Mouse (Mus musculus) kidney, adult 8-10 months (tissue): ENCODE measurements around the gene Acad12.
A peak's percentile ranks its signal among the peaks of the same experiment; 100 is the strongest.
"Not testable (repeated sequence)": the region's sequence is repeated elsewhere in the genome, so short reads cannot be mapped to it uniquely, and the experiment has no call there.

Experiments used
- DNase-seq, 2 experiments: peaks; one replicate each; pipeline ENCODE4 v3.0.0; 2022

Gene Acad12

GRCm38 (mm10) chr5:121618592-121619513, at the start of gene Acad12:
TSS of gene Acad12 (minus strand) at chr5:121618938.
- peak; percentile 80 to 85 for DNase-seq

- DNase-seq: no peak
Observed at GRCm38 (mm10) chr5:121668411-121668810, 49.7 kb upstream of the Acad12 start.

GRCm38 (mm10) chr5:121667067-121667466, 48.3 kb upstream of the Acad12 start:
- peak; percentile 48 to 64 for DNase-seq

GRCm38 (mm10) chr5:121664971-121665370, 46.2 kb upstream of the Acad12 start:
- DNase-seq: no peak

- DNase-seq: peak in 1 of 2 experiments; percentile 31
Observed at GRCm38 (mm10) chr5:121664078-121664477, 45.3 kb upstream of the Acad12 start.

- DNase-seq: no peak
Observed at GRCm38 (mm10) chr5:121663456-121663855, 44.7 kb upstream of the Acad12 start.

GRCm38 (mm10) chr5:121661494-121661893, 42.8 kb upstream of the Acad12 start:
- no peak for DNase-seq

- DNase-seq: peak in 1 of 2 experiments; percentile 29
Observed at GRCm38 (mm10) chr5:121660897-121661254, 42.1 kb upstream of the Acad12 start.

GRCm38 (mm10) chr5:121660059-121660896, 41.5 kb upstream of the Acad12 start, which contains the start of the genes Acad10 and Brap:
TSS of gene Acad10 (minus strand) at chr5:121660514.
TSS of gene Brap (plus strand) at chr5:121660563.
- DNase-seq: peak; percentile 94

GRCm38 (mm10) chr5:121657656-121658055, 38.9 kb upstream of the Acad12 start:
- peak in 1 of 2 experiments; percentile 34 for DNase-seq

GRCm38 (mm10) chr5:121656866-121657265, 38.1 kb upstream of the Acad12 start:
- peak in 1 of 2 experiments; percentile 50 for DNase-seq

GRCm38 (mm10) chr5:121654526-121654925, 35.8 kb upstream of the Acad12 start:
- DNase-seq: peak in 1 of 2 experiments; percentile 29

GRCm38 (mm10) chr5:121649134-121649533, 30.4 kb upstream of the Acad12 start:
- no peak for DNase-seq

- DNase-seq: no peak
Observed at GRCm38 (mm10) chr5:121639601-121640000, 20.9 kb upstream of the Acad12 start.

GRCm38 (mm10) chr5:121637296-121637695, 18.6 kb upstream of the Acad12 start:
- DNase-seq: no peak

GRCm38 (mm10) chr5:121634668-121635067, 15.9 kb upstream of the Acad12 start:
- DNase-seq: no peak

GRCm38 (mm10) chr5:121632804-121633203, 14.1 kb upstream of the Acad12 start:
- no peak for DNase-seq

GRCm38 (mm10) chr5:121631106-121631647, 12.4 kb upstream of the Acad12 start:
- DNase-seq: peak in 1 of 2 experiments; percentile 26

GRCm38 (mm10) chr5:121627871-121628270, 9.1 kb upstream of the Acad12 start:
- peak; percentile 46 to 83 for DNase-seq

- no peak for DNase-seq
Observed at GRCm38 (mm10) chr5:121623241-121623640, 4.5 kb upstream of the Acad12 start.

GRCm38 (mm10) chr5:121621102-121621501, 2.4 kb upstream of the Acad12 start:
- DNase-seq: no peak

- not testable (repeated sequence) for DNase-seq
Observed at GRCm38 (mm10) chr5:121614921-121615320, 3.8 kb downstream of the Acad12 start.

GRCm38 (mm10) chr5:121612036-121612435, 6.7 kb downstream of the Acad12 start:
- no peak for DNase-seq
